Mouse (Mus musculus): Measurements from ENCODE around the gene Rap1gap2.

Rap1gap2 gene

DNA sequence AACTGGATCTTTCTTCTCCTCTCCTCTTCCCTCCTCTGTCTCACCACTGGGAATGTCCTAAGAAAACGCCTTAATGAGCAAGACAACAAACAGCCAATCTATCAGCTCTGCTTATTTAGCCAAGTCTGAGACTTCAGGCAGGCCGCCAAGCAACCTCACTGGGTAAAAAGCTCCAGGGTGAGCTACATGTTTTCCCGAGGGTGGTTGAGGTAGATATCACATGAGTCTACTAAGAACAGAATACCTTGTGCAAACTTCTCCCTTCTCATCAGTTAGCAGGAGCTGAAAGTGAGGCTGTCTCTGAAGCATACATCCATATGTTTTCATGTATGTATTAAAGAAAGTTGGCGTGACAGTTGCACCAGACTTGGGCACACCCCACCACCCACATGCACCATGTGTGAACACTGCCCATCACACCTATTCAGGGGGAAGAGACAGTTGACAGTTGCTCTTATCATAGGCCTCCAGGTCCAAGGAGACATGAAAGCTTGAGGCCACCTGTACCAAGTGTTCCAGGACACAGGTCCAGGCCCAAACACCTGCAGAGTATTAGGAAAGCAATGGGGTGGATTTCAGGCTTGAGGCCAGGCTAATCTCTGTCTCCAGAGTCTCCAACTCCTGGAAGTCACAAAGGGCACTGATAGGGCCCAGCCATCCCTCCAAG lies 35.8 kb downstream of the Rap1gap2 start:
- DNase-seq, result no peak

- DNase-seq, result no peak
Observed at GRCm38 (mm10) chr11:74572459-74573061, 38.2 kb downstream of the Rap1gap2 start.

DNA sequence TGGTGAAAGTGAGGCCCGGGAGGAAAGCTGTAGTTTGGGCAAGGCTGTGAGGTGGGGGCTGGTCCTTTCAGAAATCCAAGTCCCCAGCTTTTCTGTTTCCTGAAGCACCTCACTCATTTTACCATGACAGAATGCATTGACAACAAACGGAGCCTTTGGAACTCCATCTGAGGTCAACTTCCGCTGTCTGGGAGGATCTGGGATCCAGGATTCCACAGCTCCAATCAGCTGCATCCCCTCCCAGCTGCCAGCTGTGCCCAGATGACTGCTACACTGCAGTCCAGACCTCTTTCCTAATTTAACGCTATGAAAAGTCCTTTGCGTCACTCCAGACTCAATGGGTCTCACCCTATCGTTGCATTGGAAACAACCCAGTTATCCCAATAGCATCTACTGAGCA lies 41.0 kb downstream of the Rap1gap2 start:
- DNase-seq, result no peak

DNA sequence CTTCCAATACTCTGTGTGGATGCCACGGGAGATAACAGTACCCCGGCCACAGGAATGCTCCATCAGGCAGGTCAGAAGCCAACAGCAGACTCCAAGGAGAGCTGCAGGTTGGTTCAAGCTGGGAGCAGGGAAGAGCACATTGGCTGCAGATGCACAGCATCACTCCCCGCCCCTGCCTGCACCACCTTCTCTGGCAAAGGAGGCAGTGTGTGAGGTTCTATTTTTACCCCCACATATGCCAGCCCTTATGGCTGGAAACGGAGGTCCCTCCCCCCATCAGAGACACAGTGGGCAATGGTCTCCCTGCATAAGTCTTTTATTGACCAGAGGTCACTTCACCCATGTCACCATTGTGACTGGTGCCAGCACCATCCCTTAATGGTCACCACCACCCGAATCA lies 42.3 kb downstream of the Rap1gap2 start:
- DNase-seq, result peak; percentile 49 to 60

GRCm38 (mm10) chr11:74568004-74568403 lies 42.7 kb downstream of the Rap1gap2 start:
- DNase-seq, result no peak

GRCm38 (mm10) chr11:74566326-74566874 lies 44.3 kb downstream of the Rap1gap2 start:
- no peak for DNase-seq

GRCm38 (mm10) chr11:74561392-74561791 lies 49.3 kb downstream of the Rap1gap2 start:
- no peak for DNase-seq

DNA sequence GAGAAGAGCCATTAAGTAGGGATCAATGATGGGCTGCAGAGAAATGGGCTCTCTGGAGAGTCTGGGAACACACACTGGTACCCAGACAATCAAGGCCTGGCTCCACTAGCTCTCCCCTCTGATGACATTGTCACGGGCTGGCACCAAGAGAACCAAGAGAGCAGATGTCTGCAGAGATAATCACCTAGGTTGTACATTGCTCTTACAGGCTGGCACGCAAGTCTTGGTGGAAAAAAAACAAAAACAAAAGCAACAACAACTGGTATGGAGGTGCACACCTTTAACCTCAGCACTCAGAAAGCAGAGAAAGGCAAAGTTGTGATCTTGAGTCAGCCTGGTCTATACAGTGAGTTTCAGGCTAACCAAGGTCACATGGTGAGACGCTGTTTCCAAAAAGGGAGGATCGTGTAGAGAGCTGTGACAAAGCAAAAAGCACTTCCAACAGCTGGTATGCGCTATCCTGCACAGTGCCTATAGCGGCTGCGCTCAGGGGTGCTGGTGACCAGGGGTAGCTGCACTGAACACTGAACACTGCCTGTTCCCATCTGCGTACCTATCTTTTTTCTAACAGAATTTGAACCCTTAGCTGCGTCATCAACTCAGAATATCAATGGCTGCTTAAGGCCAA lies 50.0 kb downstream of the Rap1gap2 start:
- no peak for DNase-seq

DNA sequence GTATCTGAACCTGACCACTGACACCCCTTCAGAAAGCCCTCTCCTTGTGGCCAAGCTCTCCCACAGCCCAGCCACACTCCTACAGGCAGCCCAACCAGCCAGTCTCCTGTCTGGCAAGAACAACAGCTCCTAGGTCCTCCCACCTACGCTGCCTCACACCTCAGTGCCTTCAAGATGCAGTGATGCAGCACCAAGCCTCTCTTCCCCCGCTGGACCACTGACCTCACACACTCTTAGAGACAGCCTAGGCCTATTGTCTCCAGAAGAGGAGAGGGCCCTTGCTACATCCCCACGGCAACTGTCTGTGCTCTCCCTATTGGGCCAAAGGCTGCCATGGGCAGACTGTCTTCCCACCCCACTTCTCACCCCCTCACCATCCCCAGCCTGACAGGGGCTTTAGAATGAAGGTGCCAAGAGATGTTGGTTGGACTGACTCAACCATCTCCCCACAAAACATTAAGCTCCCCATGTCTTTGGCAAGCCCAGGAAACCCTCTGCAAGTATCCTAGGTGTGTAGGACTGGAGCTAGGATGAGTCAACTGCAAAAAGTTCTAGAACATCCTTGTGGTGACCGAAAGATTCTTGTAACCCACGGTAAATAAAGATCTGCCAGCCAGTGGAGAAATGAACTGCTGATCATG lies 50.8 kb downstream of the Rap1gap2 start:
- no peak for DNase-seq

DNA sequence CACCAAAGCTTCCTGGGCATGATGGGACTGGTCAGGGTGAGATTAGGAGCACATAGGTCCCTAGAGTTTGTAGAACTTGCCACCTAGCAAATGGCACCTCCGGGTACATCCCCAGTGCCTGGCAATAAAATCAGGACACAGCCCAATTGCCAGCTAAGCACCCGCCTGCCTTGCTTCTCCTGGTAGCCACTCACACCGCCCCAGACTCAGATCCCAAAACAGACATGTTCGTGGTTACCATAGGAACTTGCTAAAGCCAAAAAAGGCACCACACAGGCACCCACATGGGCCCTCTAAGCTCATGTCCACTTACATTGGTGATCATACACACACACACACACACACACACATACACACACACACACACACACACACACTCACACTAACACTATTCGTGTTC lies 51.8 kb downstream of the Rap1gap2 start:
- no peak for DNase-seq

DNA sequence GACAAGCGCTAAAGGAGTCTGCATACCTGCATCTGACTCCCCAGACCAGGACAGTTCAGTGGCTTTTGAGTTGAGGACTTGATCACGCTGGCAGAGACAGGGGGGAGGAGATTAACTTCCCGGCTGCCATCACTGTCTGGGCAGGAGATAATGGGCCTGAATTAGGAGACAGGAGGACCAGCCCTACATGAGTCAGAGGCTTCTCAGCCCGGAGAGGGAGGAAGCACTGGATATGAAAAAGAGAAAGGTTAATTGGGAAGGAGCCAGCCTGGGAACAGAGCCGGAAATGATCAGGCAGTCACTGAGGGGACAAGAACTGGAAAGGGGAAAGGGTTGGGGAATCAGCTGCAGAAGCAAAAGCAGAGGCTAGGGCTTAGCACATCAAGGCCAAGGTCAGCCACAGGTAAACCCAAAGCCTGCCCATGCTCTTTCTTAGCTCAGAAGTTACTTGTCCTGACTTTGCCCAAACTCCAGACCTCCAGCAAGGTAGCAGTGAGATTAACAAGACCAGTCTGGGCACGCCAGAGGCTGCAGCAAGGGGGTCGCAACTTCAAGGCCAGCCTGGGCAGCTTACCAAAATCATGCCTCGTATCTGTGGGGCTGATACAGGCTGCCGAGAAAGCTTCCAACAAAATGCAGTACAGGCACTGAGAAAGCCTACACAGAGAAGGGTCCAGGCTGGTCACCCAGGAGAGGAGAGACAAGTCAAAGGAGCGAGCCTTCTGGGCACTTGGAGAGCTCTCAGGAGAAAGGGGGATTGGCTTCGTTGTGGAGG lies 53.1 kb downstream of the Rap1gap2 start:
- DNase-seq, result no peak

GRCm38 (mm10) chr11:74555716-74556374 lies 54.9 kb downstream of the Rap1gap2 start:
- peak in 1 of 2 experiments; percentile 31 for DNase-seq

- no peak for DNase-seq
Observed at GRCm38 (mm10) chr11:74554683-74555341, 55.9 kb downstream of the Rap1gap2 start.

DNA sequence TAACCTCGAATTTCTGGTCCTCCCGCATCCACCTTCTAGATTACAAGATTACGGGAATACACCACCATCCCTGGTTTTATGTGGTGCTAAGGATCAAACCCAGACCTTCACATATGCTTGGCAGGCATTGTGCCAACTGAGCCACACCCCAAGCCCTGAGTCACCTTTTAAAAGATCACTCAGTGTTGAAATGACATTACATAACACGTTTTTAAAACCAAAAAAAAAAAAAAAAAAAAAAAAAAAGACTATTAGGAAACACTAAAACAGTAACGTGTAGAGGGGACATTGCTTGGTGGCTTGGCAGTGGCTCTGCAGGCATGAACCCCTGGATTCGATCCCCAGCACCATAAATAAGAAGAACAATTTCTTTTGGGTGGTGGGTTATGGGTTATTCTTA lies 59.1 kb downstream of the Rap1gap2 start:
- no peak for DNase-seq

- no peak for DNase-seq
Observed at GRCm38 (mm10) chr11:74550615-74551102, 60.1 kb downstream of the Rap1gap2 start.

- no peak for DNase-seq
Observed at GRCm38 (mm10) chr11:74548781-74549382, 61.8 kb downstream of the Rap1gap2 start.

GRCm38 (mm10) chr11:74546933-74547694 lies 63.6 kb downstream of the Rap1gap2 start:
- DNase-seq, result peak in 1 of 2 experiments; percentile 47

DNA sequence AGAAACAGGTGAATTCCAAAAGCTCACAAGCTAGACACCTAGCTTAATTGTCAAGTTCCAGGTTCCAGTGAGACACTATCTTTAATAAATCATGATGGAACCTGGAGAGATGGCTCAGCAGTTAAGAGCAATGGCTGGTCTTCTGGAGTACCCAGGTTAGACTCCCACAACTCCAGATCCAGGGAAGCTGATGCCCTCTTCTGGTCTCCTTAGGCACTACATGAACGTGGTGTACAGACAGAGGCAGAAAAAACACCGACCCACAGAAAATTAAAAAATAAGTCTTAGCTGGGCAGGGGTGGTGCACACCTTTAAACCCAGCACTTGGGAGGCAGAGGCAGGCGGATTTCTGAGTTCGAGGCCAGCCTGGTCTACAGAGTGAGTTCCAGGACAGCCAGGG lies 64.5 kb downstream of the Rap1gap2 start:
- peak; percentile 52 to 68 for DNase-seq

DNA sequence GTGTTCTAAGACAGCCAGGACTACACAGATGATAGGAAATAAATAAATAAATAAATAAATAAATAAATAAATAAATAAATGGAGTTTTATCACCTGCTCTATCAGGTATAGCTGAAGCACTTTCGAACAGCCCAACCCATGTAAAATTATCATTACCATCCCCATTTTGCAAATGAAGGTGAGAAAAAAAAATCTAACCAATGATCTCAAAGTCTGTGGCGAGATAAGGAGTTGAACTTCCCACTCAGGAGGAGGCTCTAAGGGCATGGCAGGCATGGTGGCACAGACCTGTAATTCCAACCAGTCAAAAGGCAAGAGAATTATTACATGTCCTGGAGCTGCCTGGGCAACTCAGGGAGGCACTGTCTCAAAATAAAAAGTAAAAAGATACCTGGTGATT lies 65.2 kb downstream of the Rap1gap2 start:
- DNase-seq, result no peak

DNA sequence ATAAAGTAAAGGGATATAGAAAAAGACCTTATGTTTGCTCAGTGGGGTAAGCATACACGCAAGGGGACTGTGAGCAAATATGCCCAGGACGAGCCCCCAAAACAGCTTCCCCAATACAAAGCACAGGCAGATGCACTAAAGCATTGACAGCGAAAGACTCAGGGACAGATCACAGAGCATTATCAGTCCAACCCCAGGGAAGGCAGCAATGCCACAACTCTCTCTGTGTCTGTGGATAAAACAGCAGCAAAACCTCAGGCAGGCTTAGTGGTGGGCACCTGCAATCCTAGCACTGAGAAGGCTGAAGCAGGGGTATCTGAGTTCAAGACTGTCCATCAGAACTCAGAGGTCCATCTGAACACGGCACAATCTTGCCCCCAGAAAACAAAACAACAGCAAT lies 73.4 kb downstream of the Rap1gap2 start:
- no peak for DNase-seq

All from cerebellum, postnatal 36 days (tissue).